In genomic region chr5:92228776-92229175, GRCm38 (mm10) we compare ENCODE assay signal across 26 mouse cellular contexts. TPM values are rescaled to one million over a fixed set of nuclear protein-coding genes. Genes with fewer than 3 reads are reported as not detected.
DNase-seq lines count a peak whose midpoint lies in the region; ATAC-seq and TF ChIP-seq lines count a peak whose summit lies in the region.
"Had no signal": no experiment of that assay in that cellular context is flagged by ENCODE, and none has a peak within 500 bp of the region (broad histone marks: within the 10 kb centered on the region; RNA-seq: fewer than 3 reads in every experiment).

No protein-coding gene starts in this region.

- no peak for DNase-seq in hindbrain, embryonic 10.5 days (ENCODE audit: low spot score)
- DNase-seq in CH12.LX (ENCODE audit: extremely low read depth): peak; percentile 97
- no peak for DNase-seq in embryonic facial prominence, embryonic 10.5 days (ENCODE audit: low spot score)
- no peak for DNase-seq in left cerebral cortex, adult 2 months (ENCODE audit: extremely low spot score in 1 of 2, low spot score in 2 of 2)
- no peak for DNase-seq in kidney, adult 11 months
- DNase-seq: cerebellum, adult 2 months; kidney, adult 9 months; kidney, postnatal 36 days; lung, postnatal 14 days; right cerebral cortex, postnatal 25 days; thymus, postnatal 14 days had no signal

- peak overlapping the region; percentile 4; the same call in 1 of the 2 replicates for H3K4me2 ChIP-seq in hindbrain, embryonic 16.5 days (ENCODE audit: low read length)
- H3K4me2 ChIP-seq in CH12.LX (ENCODE audit: insufficient read depth, low read depth, poor library complexity, severe bottlenecking): peak overlapping the region; percentile 89
- H3K4me2 ChIP-seq: embryonic facial prominence, embryonic 15.5 days; hindbrain, embryonic 13.5 days; stomach, embryonic 15.5 days had no signal

- no peaks in the 10 kb centered on the region for H3K27me3 ChIP-seq in hindbrain, embryonic 16.5 days (replicated peaks; ENCODE audit: control insufficient read depth, insufficient read depth, low read length)
- H3K27me3 ChIP-seq in hindbrain, embryonic 10.5 days (ENCODE audit: insufficient read depth, poor library complexity, severe bottlenecking): no peaks in the 10 kb centered on the region
- H3K27me3 ChIP-seq in CH12.LX (replicated peaks) (no peaks in the 10 kb centered on the region), ES-Bruce4 (ENCODE audit: control insufficient read depth, insufficient read depth, low read length, poor library complexity, severe bottlenecking) (no peaks in the 10 kb centered on the region)
- no peaks in the 10 kb centered on the region for H3K27me3 ChIP-seq in embryonic facial prominence, embryonic 10.5 days (replicated peaks; ENCODE audit: low read depth, poor library complexity, severe bottlenecking)
- H3K27me3 ChIP-seq: embryonic facial prominence, embryonic 15.5 days; hindbrain, embryonic 13.5 days; stomach, embryonic 15.5 days had no signal

- ATAC-seq in hindbrain, embryonic 16.5 days: no peak

- TF ChIP-seq CTCF in CH12.LX (conservative IDR thresholded peaks at IDR 0.05 in 1 of 2, IDR thresholded peaks at IDR 0.05 in 1 of 2; ENCODE audit: low read depth in 2 of 2, low read length in 2 of 2) (peak in 1 of 2 experiments; percentile 55; a peak in 2 of 4 replicates), ES-Bruce4 (IDR thresholded peaks at IDR 0.05; ENCODE audit: low read depth, low read length) (peak; percentile 33)
- TF ChIP-seq CTCF in left cerebral cortex, adult 2 months (IDR thresholded peaks at IDR 0.05): no peak

- no peaks in the 10 kb centered on the region for H3K36me3 ChIP-seq in hindbrain, embryonic 16.5 days (ENCODE audit: control insufficient read depth, insufficient read depth, low read length)
- H3K36me3 ChIP-seq in hindbrain, embryonic 10.5 days: no peaks in the 10 kb centered on the region
- H3K36me3 ChIP-seq in CH12.LX (replicated peaks in 1 of 2; ENCODE audit: control insufficient read depth in 1 of 2, insufficient read depth in 1 of 2, low read length in 1 of 2) (peaks cover 0 to 12% of the 10 kb centered on the region in 2 experiments), ES-Bruce4 (ENCODE audit: control insufficient read depth, insufficient read depth, low read length, poor library complexity, severe bottlenecking) (no peaks in the 10 kb centered on the region)
- no peaks in the 10 kb centered on the region for H3K36me3 ChIP-seq in embryonic facial prominence, embryonic 10.5 days (replicated peaks)
- H3K36me3 ChIP-seq: embryonic facial prominence, embryonic 15.5 days; G1E; hindbrain, embryonic 13.5 days; limb, embryonic 10.5 days; stomach, embryonic 15.5 days had no signal

- intact Hi-C loops in left cerebral cortex, adult 2 months (cut with DNase I): no loop called here

- dilution Hi-C loops in CH12.LX (cut with MboI; ENCODE audit: extremely low pct_ligation_motif_present, extremely low pct_unique_long_range_greater_than_20kb, low sequenced_read_pairs): no loop called here

- no peak overlapping the region for H3K4me3 ChIP-seq in hindbrain, embryonic 16.5 days (ENCODE audit: low read length)
- H3K4me3 ChIP-seq in hindbrain, embryonic 10.5 days: no peak overlapping the region
- H3K4me3 ChIP-seq in CH12.LX (replicated peaks in 1 of 3; ENCODE audit: low read depth in 2 of 3, low read length in 2 of 3, poor library complexity in 1 of 3): peak overlapping the region; percentile 56 to 68 (median 62)
- peak overlapping the region; percentile 3; the same call in 1 of the 2 replicates for H3K4me3 ChIP-seq in ES-Bruce4 (ENCODE audit: low read depth, low read length)
- peak overlapping the region; percentile 11; the same call in 1 of the 2 replicates for H3K4me3 ChIP-seq in embryonic facial prominence, embryonic 10.5 days
- H3K4me3 ChIP-seq in left cerebral cortex, adult 2 months: no peak overlapping the region
- H3K4me3 ChIP-seq: embryonic facial prominence, embryonic 15.5 days; hindbrain, embryonic 13.5 days; limb, embryonic 10.5 days; stomach, embryonic 15.5 days had no signal

- H3K9me3 ChIP-seq in hindbrain, embryonic 16.5 days (ENCODE audit: control insufficient read depth, low read length): no peaks in the 10 kb centered on the region
- no peaks in the 10 kb centered on the region for H3K9me3 ChIP-seq in hindbrain, embryonic 10.5 days
- H3K9me3 ChIP-seq in CH12.LX (replicated peaks; ENCODE audit: low read length) (no peaks in the 10 kb centered on the region), ES-Bruce4 (replicated peaks; ENCODE audit: control insufficient read depth, insufficient read depth, low read length, poor library complexity, severe bottlenecking) (no peaks in the 10 kb centered on the region)
- no peaks in the 10 kb centered on the region for H3K9me3 ChIP-seq in embryonic facial prominence, embryonic 10.5 days
- H3K9me3 ChIP-seq: embryonic facial prominence, embryonic 15.5 days; G1E; hindbrain, embryonic 13.5 days; limb, embryonic 10.5 days; stomach, embryonic 15.5 days had no signal

- TF ChIP-seq EP300 in CH12.LX (IDR thresholded peaks at IDR 0.05; ENCODE audit: low read length): no peak
- no peak for TF ChIP-seq EP300 in ES-Bruce4 (IDR thresholded peaks at IDR 0.05; ENCODE audit: insufficient read depth, low read depth, low read length)

- H3K27ac ChIP-seq in hindbrain, embryonic 16.5 days (ENCODE audit: low read depth, low read length): no peak overlapping the region
- no peak overlapping the region for H3K27ac ChIP-seq in hindbrain, embryonic 10.5 days
- H3K27ac ChIP-seq in CH12.LX (ENCODE audit: insufficient read depth, low read depth): peak overlapping the region; percentile 68
- H3K27ac ChIP-seq in ES-Bruce4 (ENCODE audit: insufficient read depth, low read length): no peak overlapping the region
- H3K27ac ChIP-seq in embryonic facial prominence, embryonic 10.5 days (replicated peaks): no peak overlapping the region
- H3K27ac ChIP-seq in left cerebral cortex, adult 2 months: no peak overlapping the region
- H3K27ac ChIP-seq: embryonic facial prominence, embryonic 15.5 days; hindbrain, embryonic 13.5 days; limb, embryonic 10.5 days; liver, embryonic 14.5 days; stomach, embryonic 15.5 days had no signal

- no peak overlapping the region for H3K9ac ChIP-seq in hindbrain, embryonic 16.5 days (ENCODE audit: low read depth, low read length)
- H3K9ac ChIP-seq in CH12.LX (ENCODE audit: insufficient read depth, low read depth) (peak overlapping the region; percentile 80), ES-Bruce4 (ENCODE audit: low read depth, poor library complexity, severe bottlenecking) (peak overlapping the region; percentile 24; the same call in 1 of the 2 replicates)
- H3K9ac ChIP-seq: embryonic facial prominence, embryonic 15.5 days; hindbrain, embryonic 13.5 days; liver, embryonic 14.5 days; stomach, embryonic 15.5 days had no signal

- in situ Hi-C loops in CH12.LX (cut with MboI; ENCODE audit: low pct_ligation_motif_present, low pct_unique_long_range_greater_than_20kb, low sequenced_read_pairs): no loop called here

- H3K79me2 ChIP-seq in CH12.LX (replicated peaks; ENCODE audit: control insufficient read depth, extremely low read depth, insufficient read depth, poor library complexity, severe bottlenecking): no peaks in the 10 kb centered on the region

- TF ChIP-seq POLR2A in CH12.LX (IDR thresholded peaks at IDR 0.05; ENCODE audit: low read depth, low read length): peak; percentile 76
- peak; percentile 37 for TF ChIP-seq POLR2A in ES-Bruce4 (IDR thresholded peaks at IDR 0.05; ENCODE audit: insufficient read depth, low read length)

- peak; percentile 8 for TF ChIP-seq RAD21 in CH12.LX (IDR thresholded peaks at IDR 0.05; ENCODE audit: low read depth, low read length)

- 28% methylated on average over 10 of the region's 10 CpGs for WGBS in hindbrain, embryonic 16.5 days
- 31% methylated on average over 10 of the region's 10 CpGs for WGBS in hindbrain, embryonic 10.5 days
- WGBS in embryonic facial prominence, embryonic 10.5 days: 26% methylated on average over 10 of the region's 10 CpGs

- no peaks in the 10 kb centered on the region for H3K4me1 ChIP-seq in hindbrain, embryonic 16.5 days (ENCODE audit: control insufficient read depth, insufficient read depth, low read depth, low read length)
- peaks cover 3% of the 10 kb centered on the region; the same call in 1 of the 2 replicates for H3K4me1 ChIP-seq in hindbrain, embryonic 10.5 days (replicated peaks)
- H3K4me1 ChIP-seq in CH12.LX (ENCODE audit: control insufficient read depth in 1 of 2, insufficient read depth in 2 of 2) (peaks cover 12 to 38% of the 10 kb centered on the region in 2 experiments), ES-Bruce4 (ENCODE audit: control insufficient read depth, insufficient read depth, low read length) (no peaks in the 10 kb centered on the region)
- H3K4me1 ChIP-seq in embryonic facial prominence, embryonic 10.5 days: peaks cover 3% of the 10 kb centered on the region; the same call in 1 of the 2 replicates
- H3K4me1 ChIP-seq: embryonic facial prominence, embryonic 15.5 days; hindbrain, embryonic 13.5 days; limb, embryonic 10.5 days; stomach, embryonic 15.5 days had no signal

RNA-seq across cellular contexts. Expression of gene U90926, which starts 13.6 kb away (rescaled TPM):
- polyA plus RNA-seq in hindbrain, embryonic 16.5 days (2015; fragmentation: Nextera tagmentation; extraction: Ambion mirVana): not detected in 2 replicates
- polyA plus RNA-seq in hindbrain, embryonic 10.5 days (2016; fragmentation: Nextera tagmentation; extraction: Ambion mirVana): not detected in 2 replicates
- total RNA-seq in CH12.LX (2012; rRNA removed): not detected in 2 replicates
- total RNA-seq in CH12.LX (2014; rRNA removed): not detected in 2 replicates
- 0.49 TPM in 1 of 2 replicates, not detected in the other for polyA plus RNA-seq in CH12.LX (2012; ENCODE audit: insufficient read length, low read depth)
- polyA plus RNA-seq in ES-Bruce4 (2011; ENCODE audit: insufficient read depth, insufficient read length, low read depth, missing spikeins): not detected in 2 replicates
- polyA plus RNA-seq in embryonic facial prominence, embryonic 10.5 days (2016; fragmentation: Nextera tagmentation; extraction: Ambion mirVana): not detected in 2 replicates
- total RNA-seq in left cerebral cortex, adult 2 months (2021): not detected
- total RNA-seq: G1E; gastrocnemius, adult 18-20 months; left cerebral cortex, adult 8-10 months had no signal
- polyA plus RNA-seq: cerebellum, adult 2 months; embryonic facial prominence, embryonic 15.5 days; G1E; gonadal fat pad, adult 2 months; heart, embryonic 16.5 days; hindbrain, embryonic 13.5 days; intestine, embryonic 14.5 days; limb, embryonic 10.5 days; liver, embryonic 14.5 days; spleen, adult 2 months; stomach, embryonic 15.5 days had no signal

RNA-seq across cellular contexts. Expression of gene Ppef2, which starts 27.3 kb away (rescaled TPM):
- polyA plus RNA-seq in hindbrain, embryonic 16.5 days (2015; fragmentation: Nextera tagmentation; extraction: Ambion mirVana): 0.62 and 0.68 TPM in 2 replicates
- 0.16 and 0.22 TPM in 2 replicates for polyA plus RNA-seq in hindbrain, embryonic 10.5 days (2016; fragmentation: Nextera tagmentation; extraction: Ambion mirVana)
- 11.9 and 16.5 TPM in 2 replicates for total RNA-seq in CH12.LX (2012; rRNA removed)
- total RNA-seq in CH12.LX (2014; rRNA removed): 41.4 and 48.8 TPM in 2 replicates
- 11.9 and 14.3 TPM in 2 replicates for polyA plus RNA-seq in CH12.LX (2012; ENCODE audit: insufficient read length, low read depth)
- polyA plus RNA-seq in ES-Bruce4 (2011; ENCODE audit: insufficient read depth, insufficient read length, low read depth, missing spikeins): 3.2 and 3.9 TPM in 2 replicates
- 0.45 TPM in 1 of 2 replicates, not detected in the other for polyA plus RNA-seq in embryonic facial prominence, embryonic 10.5 days (2016; fragmentation: Nextera tagmentation; extraction: Ambion mirVana)
- total RNA-seq in left cerebral cortex, adult 2 months (2021): under 1 TPM; 0.54 to 0.75 TPM
- total RNA-seq: gastrocnemius, adult 18-20 months had no signal
- polyA plus RNA-seq: C2C12; G1E; heart, embryonic 16.5 days had no signal

RNA-seq across cellular contexts. Expression of gene Naaa, which starts 49.2 kb away (rescaled TPM):
- polyA plus RNA-seq in hindbrain, embryonic 16.5 days (2015; fragmentation: Nextera tagmentation; extraction: Ambion mirVana): 23.8 and 28.5 TPM in 2 replicates
- polyA plus RNA-seq in hindbrain, embryonic 10.5 days (2016; fragmentation: Nextera tagmentation; extraction: Ambion mirVana): 3.8 and 5.7 TPM in 2 replicates
- 13.7 and 16.2 TPM in 2 replicates for total RNA-seq in CH12.LX (2012; rRNA removed)
- total RNA-seq in CH12.LX (2014; rRNA removed): 13.5 and 15.4 TPM in 2 replicates
- polyA plus RNA-seq in CH12.LX (2012; ENCODE audit: insufficient read length, low read depth): 11.5 and 14.5 TPM in 2 replicates
- polyA plus RNA-seq in ES-Bruce4 (2011; ENCODE audit: insufficient read depth, insufficient read length, low read depth, missing spikeins): 6.7 and 9.8 TPM in 2 replicates
- polyA plus RNA-seq in embryonic facial prominence, embryonic 10.5 days (2016; fragmentation: Nextera tagmentation; extraction: Ambion mirVana): 1.9 and 3.2 TPM in 2 replicates
- total RNA-seq in left cerebral cortex, adult 2 months (2021): 10 to 100 TPM; 38.6 to 40.1 TPM

Comparison
In these comparisons a context has a peak if more than half of its experiments do, and no peak if none do; other contexts are left out.
1. H3K4me3 ChIP-seq: peak in CH12.LX (3 of 3), ES-Bruce4 (single experiment) and embryonic facial prominence, embryonic 10.5 days (single experiment); none in hindbrain, embryonic 16.5 days (single experiment), hindbrain, embryonic 10.5 days (single experiment) and left cerebral cortex, adult 2 months (single experiment).